Mouse (Mus musculus) embryonic facial prominence, embryonic 11.5 days (tissue): ENCODE measurements around the gene Brd3. TPM values are rescaled to one million over a fixed set of nuclear protein-coding genes. Genes with fewer than 3 reads are reported as not detected.

Experiments
- ATAC-seq: fragments of 200-750 bp; cut with Nextera tagmentation; replicated peaks from 2 replicates; pipeline ENCODE4 v1.8.0; 2017; ENCODE audit warnings: low read depth; ENCODE audit not compliant: insufficient number of reproducible peaks, low FRiP score, low TSS enrichment
- DNase-seq: peaks from one replicate; pipeline ENCODE4 v3.0.0-alpha.2; 2015; ENCODE audit warnings: low spot score
- H3K27ac ChIP-seq: fragments of 300-500 bp; sonication (generic); replicated peaks from 2 replicates; pipeline ENCODE4 v1.5.1; 2014; ENCODE audit warnings: mild to moderate bottlenecking, low read depth, low read length, control low read depth
- H3K27me3 ChIP-seq: fragments of 300-500 bp; sonication (generic); 2 replicates; pipeline ENCODE4 v1.6.1; 2014; ENCODE audit warnings: mild to moderate bottlenecking, low read length, moderate library complexity, mixed read lengths; ENCODE audit not compliant: control insufficient read depth, insufficient read depth
- H3K36me3 ChIP-seq: fragments of 300-500 bp; sonication (generic); replicated peaks from 2 replicates; pipeline ENCODE4 v1.6.1; 2014; ENCODE audit warnings: low read depth, mild to moderate bottlenecking, low read length, moderate library complexity, mixed read lengths; ENCODE audit not compliant: control insufficient read depth, insufficient read depth
- H3K4me1 ChIP-seq: fragments of 300-500 bp; sonication (generic); 2 replicates; pipeline ENCODE4 v1.6.1; 2014; ENCODE audit warnings: low read length, mixed read lengths; ENCODE audit not compliant: control insufficient read depth, insufficient read depth
- H3K4me2 ChIP-seq: fragments of 300-500 bp; sonication (generic); 2 replicates; pipeline ENCODE4 v1.6.1; 2014; ENCODE audit warnings: low read depth, mild to moderate bottlenecking, control low read depth, low read length, moderate library complexity
- H3K4me3 ChIP-seq: fragments of 300-500 bp; sonication (generic); 2 replicates; pipeline ENCODE4 v1.5.1; 2014; ENCODE audit warnings: low read depth, low read length, control low read depth
- H3K9ac ChIP-seq: fragments of 300-500 bp; sonication (generic); replicated peaks from 2 replicates; pipeline ENCODE4 v1.6.1; 2014; ENCODE audit warnings: mild to moderate bottlenecking, control low read depth, low read length
- H3K9me3 ChIP-seq: fragments of 300-500 bp; sonication (generic); replicated peaks from 2 replicates; pipeline ENCODE4 v1.6.1; 2016; ENCODE audit warnings: mild to moderate bottlenecking, low read length, inconsistent platforms, mixed read lengths; ENCODE audit not compliant: control insufficient read depth
- WGBS: fragments of 180-500 bp; shearing (Covaris S2); extraction: QIAGEN DNeasy Blood & Tissue Kit; methylation state at CpG from one replicate; pipeline ENCODE4 v1.1.7; 2014; 5-methylcytosine and 5-hydroxymethylcytosine counted together
- polyA plus RNA-seq: library from polyadenylated mRNA; unstranded; fragments of >200 nt; fragmentation: Nextera tagmentation; extraction: Ambion mirVana; gene quantifications from 2 replicates; pipeline ENCODE4 v1.2.1, GENCODE M21; 2014

Brd3 gene
- polyA plus RNA-seq, 1 experiment from 2014 or later, result 207 TPM

GRCm38 (mm10) chr2:27426855-27427457 lies 80.5 kb downstream of the Brd3 start, which contains the start of gene Vav2:
Vav2 (minus strand) TSS chr2:27427033.
- no peaks in the 10 kb centered on the region for H3K27me3 ChIP-seq
- ATAC-seq (peak; percentile 87), DNase-seq (peak; percentile 96)
- H3K4me3 ChIP-seq, result peak within 1 kb of the TSS; percentile 94
- H3K9me3 ChIP-seq, result no peaks in the 10 kb centered on the region
- peak within 1 kb of the TSS; percentile 70 for H3K27ac ChIP-seq
- H3K4me2 ChIP-seq, result peak within 1 kb of the TSS; percentile 98
- WGBS, result under 1% methylated on average over 58 of the region's 58 CpGs
- H3K36me3 ChIP-seq, result no peaks in the 10 kb centered on the region
- H3K4me1 ChIP-seq, result no peaks in the 10 kb centered on the region; the same call in 1 of the 2 replicates
- H3K9ac ChIP-seq, result peak within 1 kb of the TSS; percentile 87

- H3K4me2 ChIP-seq, result peak overlapping the region; percentile 98
- peak; percentile 4; the same call in 1 of the 2 replicates for ATAC-seq
- no peaks in the 10 kb centered on the region; the same call in 1 of the 2 replicates for H3K4me1 ChIP-seq
- H3K27me3 ChIP-seq, result no peaks in the 10 kb centered on the region
- 0% methylated on average over 56 of the region's 64 CpGs for WGBS
- H3K36me3 ChIP-seq, result no peaks in the 10 kb centered on the region
- DNase-seq, result no peak
- peak overlapping the region; percentile 70 for H3K27ac ChIP-seq
- no peaks in the 10 kb centered on the region for H3K9me3 ChIP-seq
- H3K9ac ChIP-seq, result peak overlapping the region; percentile 87
- peak overlapping the region; percentile 94 for H3K4me3 ChIP-seq
Measured at GRCm38 (mm10) chr2:27426406-27426854, 81.0 kb downstream of the Brd3 start.

- 0 out of 2 replicates have a peak, but pooled peaks have one; percentile 2 for ATAC-seq
- under 1% methylated on average over 60 of the region's 60 CpGs for WGBS
Measured at GRCm38 (mm10) chr2:27425751-27426405, 81.6 kb downstream of the Brd3 start.

GRCm38 (mm10) chr2:27425161-27425611 lies 82.3 kb downstream of the Brd3 start:
- Histone ChIP-seq H3K27ac (no peak overlapping the region), H3K9ac (peak overlapping the region; percentile 87), H3K9me3 (no peaks in the 10 kb centered on the region), H3K36me3 (no peaks in the 10 kb centered on the region), H3K27me3 (no peaks in the 10 kb centered on the region), H3K4me2 (peak overlapping the region; percentile 98), H3K4me1 (no peaks in the 10 kb centered on the region; the same call in 1 of the 2 replicates), H3K4me3 (peak overlapping the region; percentile 94)
- under 1% methylated on average over 20 of the region's 20 CpGs for WGBS
- DNase-seq (peak; percentile 78), ATAC-seq (no peak)

More at GRCm38 (mm10) chr2:27425751-27426405, 81.6 kb downstream of the Brd3 start:
- Histone ChIP-seq H3K27ac (peak overlapping the region; percentile 70), H3K4me2 (peak overlapping the region; percentile 98), H3K36me3 (no peaks in the 10 kb centered on the region), H3K4me1 (no peaks in the 10 kb centered on the region; the same call in 1 of the 2 replicates), H3K9ac (peak overlapping the region; percentile 87), H3K9me3 (no peaks in the 10 kb centered on the region), H3K4me3 (peak overlapping the region; percentile 94), H3K27me3 (no peaks in the 10 kb centered on the region)
- DNase-seq, result peak; percentile 49

GRCm38 (mm10) chr2:27423596-27423995 lies 83.9 kb downstream of the Brd3 start:
- H3K4me2 ChIP-seq, result no peak overlapping the region
- no peak overlapping the region for H3K9ac ChIP-seq
- WGBS, result 72% methylated on average over 7 of the region's 7 CpGs

GRCm38 (mm10) chr2:27421293-27422068 lies 86.0 kb downstream of the Brd3 start:
- Histone ChIP-seq H3K4me1 (peaks cover 3% of the 10 kb centered on the region), H3K9me3 (no peaks in the 10 kb centered on the region), H3K27ac (no peak overlapping the region), H3K9ac (no peak overlapping the region), H3K36me3 (no peaks in the 10 kb centered on the region), H3K4me2 (no peak overlapping the region; the same call in 1 of the 2 replicates), H3K4me3 (no peak overlapping the region), H3K27me3 (no peaks in the 10 kb centered on the region)
- WGBS, result 80% methylated on average over 20 of the region's 20 CpGs
- no peak for ATAC-seq
- DNase-seq, result no peak

More at GRCm38 (mm10) chr2:27423596-27423995, 83.9 kb downstream of the Brd3 start:
- no peak for ATAC-seq
- Histone ChIP-seq H3K36me3 (no peaks in the 10 kb centered on the region), H3K27me3 (no peaks in the 10 kb centered on the region), H3K4me1 (peaks cover under 1% of the 10 kb centered on the region), H3K4me3 (no peak overlapping the region), H3K9me3 (no peaks in the 10 kb centered on the region), H3K27ac (no peak overlapping the region)
- no peak for DNase-seq

GRCm38 (mm10) chr2:27418577-27419070 lies 88.8 kb downstream of the Brd3 start:
- Histone ChIP-seq H3K27ac (no peak overlapping the region), H3K27me3 (no peaks in the 10 kb centered on the region), H3K9ac (no peak overlapping the region), H3K4me2 (no peak overlapping the region), H3K4me1 (peaks cover 5% of the 10 kb centered on the region), H3K36me3 (no peaks in the 10 kb centered on the region), H3K9me3 (no peaks in the 10 kb centered on the region), H3K4me3 (no peak overlapping the region)
- ATAC-seq, result no peak
- no peak for DNase-seq
- WGBS, result 45% methylated on average over 6 of the region's 6 CpGs
